Mouse (Mus musculus) heart, adult 8-10 months (tissue): ENCODE results near the gene Cds1. TPM values are rescaled to one million over a fixed set of nuclear protein-coding genes. Genes with fewer than 3 reads are reported as not detected.

Experiments
- DNase-seq: peaks from one replicate; pipeline ENCODE4 v3.0.0; 2022; ENCODE audit warnings: low spot score
- total RNA-seq, 4 experiments: library from RNA; stranded (reverse); gene quantifications; 2 replicates each; pipeline ENCODE4 v1.2.4; 2022

Cds1 gene
- 10 to 100 TPM; 26.9 to 45.0 (median 34.1) TPM for total RNA-seq

GRCm38 (mm10) chr5:101764554-101765347, at the start of gene Cds1:
Cds1 (plus strand) TSS chr5:101765130.
- peak; percentile 48 for DNase-seq

- no peak for DNase-seq
Observed at GRCm38 (mm10) chr5:101724216-101724615, 40.7 kb upstream of the Cds1 start.

GRCm38 (mm10) chr5:101724756-101725155, 40.2 kb upstream of the Cds1 start:
- DNase-seq = no peak

- DNase-seq = no peak
Observed at GRCm38 (mm10) chr5:101725703-101726102, 39.2 kb upstream of the Cds1 start.

- no peak for DNase-seq
Observed at GRCm38 (mm10) chr5:101726371-101726770, 38.6 kb upstream of the Cds1 start.

- DNase-seq = no peak
Observed at GRCm38 (mm10) chr5:101728304-101728905, 36.5 kb upstream of the Cds1 start.

GRCm38 (mm10) chr5:101737341-101737740, 27.6 kb upstream of the Cds1 start:
- DNase-seq = no peak

GRCm38 (mm10) chr5:101740471-101741223, 24.3 kb upstream of the Cds1 start:
- no peak for DNase-seq

GRCm38 (mm10) chr5:101741224-101741591, 23.7 kb upstream of the Cds1 start:
- DNase-seq = no peak

- no peak for DNase-seq
Observed at GRCm38 (mm10) chr5:101742014-101742413, 22.9 kb upstream of the Cds1 start.

- DNase-seq = no peak
Observed at GRCm38 (mm10) chr5:101742425-101742824, 22.5 kb upstream of the Cds1 start.

- DNase-seq = no peak
Observed at GRCm38 (mm10) chr5:101744886-101745285, 20.0 kb upstream of the Cds1 start.

- no peak for DNase-seq
Observed at GRCm38 (mm10) chr5:101753680-101754079, 11.2 kb upstream of the Cds1 start.

GRCm38 (mm10) chr5:101757669-101758068, 7.3 kb upstream of the Cds1 start:
- DNase-seq = no peak

- DNase-seq = no peak
Observed at GRCm38 (mm10) chr5:101761685-101762084, 3.2 kb upstream of the Cds1 start.

GRCm38 (mm10) chr5:101763571-101763970, 1.4 kb upstream of the Cds1 start:
- DNase-seq = no peak

- peak; percentile 42 for DNase-seq
Observed at GRCm38 (mm10) chr5:101765390-101765901, 516 bp downstream of the Cds1 start.

- peak; percentile 16 for DNase-seq
Observed at GRCm38 (mm10) chr5:101766248-101766647, 1.3 kb downstream of the Cds1 start.

- DNase-seq = no peak
Observed at GRCm38 (mm10) chr5:101767086-101767485, 2.2 kb downstream of the Cds1 start.

GRCm38 (mm10) chr5:101767486-101767885, 2.6 kb downstream of the Cds1 start:
- no peak for DNase-seq

- no peak for DNase-seq
Observed at GRCm38 (mm10) chr5:101768558-101768957, 3.6 kb downstream of the Cds1 start.

- DNase-seq = no peak
Observed at GRCm38 (mm10) chr5:101772621-101773020, 7.7 kb downstream of the Cds1 start.
